Mouse (Mus musculus): ENCODE data around the gene Parpbp.
A peak's percentile ranks its signal among the peaks of the same experiment; 100 is the strongest.

Parpbp gene

GRCm38 (mm10) chr10:88146707-88147477 is at the start of gene Parpbp, which contains the start of gene Nup37:
Gene Parpbp, minus strand, starts transcription at chr10:88146941.
Gene Nup37, plus strand, starts transcription at chr10:88146992.
- peak; percentile 86 to 93 for DNase-seq

GRCm38 (mm10) chr10:88167438-88168077 is 20.8 kb upstream of the Parpbp start:
- no peak for DNase-seq

- peak in 1 of 2 experiments; percentile 19 for DNase-seq
Observed at GRCm38 (mm10) chr10:88166158-88166557, 19.4 kb upstream of the Parpbp start.

- DNase-seq, result no peak
Observed at GRCm38 (mm10) chr10:88162676-88163075, 15.9 kb upstream of the Parpbp start.

GRCm38 (mm10) chr10:88162096-88162495 is 15.4 kb upstream of the Parpbp start:
- no peak for DNase-seq

- no peak for DNase-seq
Observed at GRCm38 (mm10) chr10:88151658-88152057, 4.9 kb upstream of the Parpbp start.

GRCm38 (mm10) chr10:88150381-88150780 is 3.6 kb upstream of the Parpbp start:
- DNase-seq, result no peak

- DNase-seq, result no peak
Observed at GRCm38 (mm10) chr10:88146187-88146586, 554 bp downstream of the Parpbp start.

GRCm38 (mm10) chr10:88135630-88136029 is 11.1 kb downstream of the Parpbp start:
- no peak for DNase-seq

- no peak for DNase-seq
Observed at GRCm38 (mm10) chr10:88119721-88120120, 27.0 kb downstream of the Parpbp start.

- DNase-seq, result no peak
Observed at GRCm38 (mm10) chr10:88113290-88113689, 33.5 kb downstream of the Parpbp start.

- DNase-seq, result no peak
Observed at GRCm38 (mm10) chr10:88106169-88106568, 40.6 kb downstream of the Parpbp start.

- DNase-seq, result no peak
Observed at GRCm38 (mm10) chr10:88090772-88091171, 56.0 kb downstream of the Parpbp start, which contains the start of gene Pmch. Gene Pmch, plus strand, starts transcription at chr10:88091072.

GRCm38 (mm10) chr10:88067377-88067776 is 79.4 kb downstream of the Parpbp start:
- DNase-seq, result no peak

GRCm38 (mm10) chr10:88064872-88065271 is 81.9 kb downstream of the Parpbp start:
- peak; percentile 2 to 36 for DNase-seq

GRCm38 (mm10) chr10:88063436-88063835 is 83.3 kb downstream of the Parpbp start:
- DNase-seq, result no peak

GRCm38 (mm10) chr10:88056950-88057649 is 89.6 kb downstream of the Parpbp start:
- DNase-seq, result no peak

- no peak for DNase-seq
Observed at GRCm38 (mm10) chr10:88054233-88054985, 92.3 kb downstream of the Parpbp start.

- no peak for DNase-seq
Observed at GRCm38 (mm10) chr10:88046098-88046771, 100.5 kb downstream of the Parpbp start.

- no peak for DNase-seq
Observed at GRCm38 (mm10) chr10:88044297-88044696, 102.4 kb downstream of the Parpbp start.
